Mouse (Mus musculus) embryo, embryonic 10 days (tissue): ENCODE data around the gene Rnf168.

Experiments
- DNase-seq: peaks from one replicate; pipeline ENCODE4 v3.0.0-alpha.2; 2015; ENCODE audit warnings: low spot score

Gene Rnf168

GRCm38 (mm10) chr16:32316601-32317000 lies 39.3 kb downstream of the Rnf168 start:
- DNase-seq: no peak

- no peak for DNase-seq
Measured at GRCm38 (mm10) chr16:32323953-32324352, 46.7 kb downstream of the Rnf168 start.

GRCm38 (mm10) chr16:32330876-32331670 lies 53.8 kb downstream of the Rnf168 start:
- DNase-seq: peak; percentile 14

DNA sequence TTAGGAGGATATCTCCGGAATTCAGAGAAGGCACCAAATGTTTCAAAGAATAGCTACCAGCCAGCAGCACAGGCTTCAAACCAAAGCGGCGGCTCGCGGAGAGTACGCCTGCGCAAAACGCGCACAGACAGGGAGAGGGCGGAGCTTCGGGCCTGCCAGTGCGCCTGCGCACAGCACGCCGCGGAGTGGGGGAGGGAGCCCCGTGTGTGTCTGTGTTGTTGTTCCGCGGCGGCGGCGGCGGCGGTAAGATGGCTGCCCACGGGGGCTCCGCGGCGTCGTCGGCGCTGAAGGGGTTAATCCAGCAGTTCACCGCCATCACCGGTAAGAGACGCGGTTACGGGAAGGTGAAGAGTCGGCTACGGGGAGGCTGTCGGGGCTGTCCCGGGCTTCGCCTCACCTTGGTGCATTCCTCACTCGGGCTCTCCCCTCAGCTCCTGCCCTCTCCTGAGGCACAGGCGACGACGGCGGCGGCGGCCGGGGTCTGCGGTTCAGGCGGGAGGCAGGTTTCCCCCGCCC lies 54.8 kb downstream of the Rnf168 start, which contains the start of gene Ubxn7:
TSS of gene Ubxn7 (plus strand) at position 218 of the 516 bp plus-strand sequence.
- DNase-seq: peak; percentile 98

DNA sequence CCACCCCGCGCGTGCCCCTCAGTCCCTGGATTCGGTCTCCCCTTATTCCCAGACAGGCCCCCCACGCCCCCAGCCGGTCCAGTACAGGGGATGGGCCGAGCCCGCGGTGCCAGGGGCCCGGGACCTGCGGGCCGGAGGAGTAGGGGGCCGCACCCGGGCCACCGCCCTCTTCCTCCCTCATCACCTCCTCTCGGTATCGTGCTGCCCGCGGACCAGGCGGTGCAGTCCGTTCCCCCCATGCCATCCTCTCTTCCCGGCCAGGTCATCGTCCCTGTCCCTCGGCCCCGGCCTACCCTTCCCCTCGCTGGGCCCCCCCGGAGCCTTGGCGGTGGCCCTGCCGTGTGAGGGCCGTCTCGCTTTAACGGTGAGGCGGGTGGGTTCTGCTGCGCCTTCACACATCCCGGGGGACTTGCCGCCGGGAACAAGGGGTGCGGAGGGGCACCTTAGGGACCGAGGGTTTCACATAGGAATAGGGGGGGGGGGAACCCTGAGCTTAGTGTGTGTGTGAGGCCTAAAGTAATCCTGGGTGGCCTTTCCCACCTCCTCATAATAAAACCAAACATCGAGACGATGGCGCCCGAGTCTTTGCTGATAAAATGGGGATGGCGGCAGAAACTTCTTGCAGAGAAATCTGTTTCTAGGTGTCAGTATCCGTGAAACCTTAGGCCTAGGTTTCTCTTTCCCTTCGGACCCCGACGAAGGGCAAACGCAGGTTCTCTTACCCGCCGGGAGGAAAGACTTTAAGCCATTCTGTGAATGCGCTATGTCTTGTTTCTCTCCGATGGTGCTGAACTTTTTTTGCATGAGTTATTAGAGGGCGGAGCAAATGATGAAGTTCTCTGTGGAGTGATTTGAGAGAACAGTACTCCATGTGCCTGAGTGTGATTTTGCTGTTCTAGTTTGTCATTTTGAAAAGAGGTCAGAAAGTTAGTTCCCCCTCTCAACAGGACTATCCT lies 55.6 kb downstream of the Rnf168 start:
- peak; percentile 70 for DNase-seq

DNA sequence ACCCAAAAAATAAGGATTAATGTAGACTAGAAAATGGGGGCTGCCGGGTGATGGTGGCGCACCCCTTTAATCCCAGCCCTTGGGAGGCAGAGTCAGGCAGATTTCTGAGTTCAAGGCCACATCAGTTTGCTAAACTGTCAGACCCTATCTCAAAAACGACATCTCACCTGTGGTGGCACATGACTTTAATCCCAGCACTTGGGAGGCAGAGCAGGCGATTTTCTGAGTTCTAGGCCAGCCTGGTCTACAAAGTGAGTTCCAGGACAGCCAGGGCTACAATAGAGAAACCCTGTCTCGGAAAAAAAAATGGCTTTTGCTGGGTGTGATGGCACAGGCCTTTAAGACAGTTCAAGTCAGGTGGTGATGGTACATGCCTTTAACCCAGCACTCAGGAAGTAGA lies 57.9 kb downstream of the Rnf168 start:
- no peak for DNase-seq

DNA sequence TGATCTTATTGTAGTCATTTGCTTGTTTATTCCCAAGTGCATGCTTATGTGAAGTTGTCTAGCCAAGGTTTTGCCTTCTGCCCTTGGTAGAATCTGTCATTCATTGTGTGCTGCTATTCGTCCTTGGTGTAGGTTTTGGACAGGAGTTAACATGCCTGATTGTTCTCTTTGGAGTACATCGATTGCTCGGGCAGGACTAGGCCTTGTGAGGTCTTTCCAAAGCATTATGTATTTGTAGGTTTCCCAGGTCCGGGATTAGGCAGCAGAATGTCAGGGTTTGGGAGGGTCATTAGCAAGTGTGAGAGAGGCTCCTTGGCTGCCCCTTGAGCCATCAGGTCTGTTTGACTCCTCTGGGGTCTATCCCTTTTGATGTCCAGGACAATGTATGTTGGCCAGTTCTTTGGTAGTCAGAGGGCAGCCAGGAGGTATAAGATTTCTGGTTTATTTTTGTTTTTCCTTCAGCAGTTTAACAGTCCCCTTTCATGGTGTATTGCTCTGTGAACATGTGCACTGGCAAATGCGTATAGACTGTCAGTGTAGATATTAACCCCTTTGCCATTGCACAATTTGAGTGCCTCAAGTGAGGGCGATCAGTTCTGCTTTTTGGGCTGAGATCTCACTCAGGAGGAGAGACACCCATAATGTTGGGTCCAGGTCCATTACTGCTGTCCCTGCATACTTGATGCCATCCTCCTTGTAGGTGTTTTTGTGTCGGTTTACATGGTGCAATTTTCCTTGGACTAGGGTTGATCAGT lies 58.9 kb downstream of the Rnf168 start:
- no peak for DNase-seq

GRCm38 (mm10) chr16:32337001-32337400 lies 59.7 kb downstream of the Rnf168 start:
- no peak for DNase-seq

GRCm38 (mm10) chr16:32340451-32340850 lies 63.2 kb downstream of the Rnf168 start:
- DNase-seq: no peak

DNA sequence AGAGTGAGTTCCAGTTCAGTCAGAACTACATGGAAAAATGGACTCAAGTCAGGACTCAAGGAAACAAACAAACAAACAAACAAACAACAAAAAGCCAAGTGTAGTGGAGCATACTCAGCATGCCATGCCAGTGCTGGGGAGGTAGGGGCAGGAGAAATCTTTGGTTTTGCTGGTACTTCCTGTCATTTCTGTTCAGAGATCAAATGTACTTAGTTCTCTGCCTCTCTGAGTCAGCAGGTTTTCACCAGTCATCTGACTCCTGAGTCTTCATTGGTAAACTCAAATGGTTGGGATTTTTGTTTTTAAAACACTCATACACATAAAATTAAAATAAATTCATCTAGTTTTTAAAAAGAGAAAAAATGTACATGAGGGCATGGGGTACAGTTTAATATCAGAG lies 68.3 kb downstream of the Rnf168 start:
- no peak for DNase-seq

DNA sequence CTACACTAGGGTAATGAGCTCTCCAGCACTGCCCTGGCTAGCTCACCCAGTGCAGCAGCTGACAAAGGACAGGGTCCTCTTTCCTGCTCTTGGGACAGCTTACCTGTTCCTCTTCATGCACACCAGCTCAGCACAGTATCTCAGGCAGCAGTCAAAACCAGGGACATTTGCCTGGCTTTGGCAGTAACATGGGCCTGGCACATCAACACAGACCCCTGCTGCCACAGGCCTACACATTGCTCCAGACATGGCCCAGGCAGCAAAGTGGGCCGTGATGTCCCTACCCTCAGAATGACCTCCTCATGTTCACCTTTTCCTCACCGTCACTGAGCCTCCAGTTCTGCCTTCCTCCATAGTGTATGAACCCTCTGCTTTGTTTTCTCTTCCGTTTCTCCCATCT lies 73.5 kb downstream of the Rnf168 start:
- DNase-seq: no peak
